Mouse (Mus musculus) midbrain, postnatal 0 days (tissue): ENCODE measurements around the gene Hp1bp3. TPM values are rescaled to one million over a fixed set of nuclear protein-coding genes. Genes with fewer than 3 reads are reported as not detected.

Source experiments
- ATAC-seq: fragments of 200-750 bp; cut with Nextera tagmentation; 2 replicates; pipeline ENCODE4 v1.8.0; 2017; ENCODE audit warnings: moderate number of reproducible peaks, mild to moderate bottlenecking, moderate TSS enrichment, moderate library complexity; ENCODE audit not compliant: low FRiP score
- DNase-seq: peaks from one replicate; pipeline ENCODE4 v3.0.0-alpha.2; 2015; ENCODE audit warnings: low spot score
- H3K27ac ChIP-seq: fragments of 300-500 bp; sonication (generic); 2 replicates; pipeline ENCODE4 v1.5.1; 2014; ENCODE audit warnings: low read depth, mild to moderate bottlenecking, low read length, mixed read lengths
- H3K27me3 ChIP-seq: fragments of 300-500 bp; sonication (generic); 2 replicates; pipeline ENCODE4 v1.6.1; 2014; ENCODE audit warnings: low read length, control low read depth, mixed read lengths; ENCODE audit not compliant: insufficient read depth
- H3K36me3 ChIP-seq: fragments of 300-500 bp; sonication (generic); 2 replicates; pipeline ENCODE4 v1.6.1; 2014; ENCODE audit warnings: low read length, control low read depth, mixed read lengths; ENCODE audit not compliant: insufficient read depth
- H3K4me1 ChIP-seq: fragments of 300-500 bp; sonication (generic); 2 replicates; pipeline ENCODE4 v1.6.1; 2014; ENCODE audit warnings: mild to moderate bottlenecking, control low read depth, antibody characterized with exemption, low read length, mixed read lengths; ENCODE audit not compliant: insufficient read depth
- H3K4me2 ChIP-seq: fragments of 300-500 bp; sonication (generic); 2 replicates; pipeline ENCODE4 v1.6.1; 2014; ENCODE audit warnings: low read depth, mild to moderate bottlenecking, low read length, mixed read lengths; ENCODE audit not compliant: poor library complexity, severe bottlenecking
- H3K4me3 ChIP-seq: fragments of 300-500 bp; sonication (generic); 2 replicates; pipeline ENCODE4 v1.5.1; 2014; ENCODE audit warnings: low read depth, mild to moderate bottlenecking, low read length, moderate library complexity
- H3K9ac ChIP-seq: fragments of 300-500 bp; sonication (generic); replicated peaks from 2 replicates; pipeline ENCODE4 v1.6.1; 2014; ENCODE audit warnings: mild to moderate bottlenecking, low read length, moderate library complexity, mixed read lengths; ENCODE audit not compliant: poor library complexity, severe bottlenecking
- H3K9me3 ChIP-seq: fragments of 300-500 bp; sonication (generic); 2 replicates; pipeline ENCODE4 v1.6.1; 2016; ENCODE audit warnings: low read length, control low read depth
- CTCF ChIP-seq: IDR thresholded peaks from 2 replicates; pipeline ENCODE4 v1.5.1; 2016; ENCODE audit warnings: antibody characterized with exemption, mild to moderate bottlenecking
- WGBS: fragments of 180-500 bp; shearing (Covaris S2); extraction: QIAGEN DNeasy Blood & Tissue Kit; methylation state at CpG from one replicate; pipeline ENCODE4 v1.1.7; 2014; 5-methylcytosine and 5-hydroxymethylcytosine counted together
- polyA plus RNA-seq: library from polyadenylated mRNA; unstranded; fragments of >200 nt; fragmentation: Nextera tagmentation; extraction: Ambion mirVana; gene quantifications from 2 replicates; pipeline ENCODE4 v1.2.1, GENCODE M21; 2015
- total RNA-seq: library from RNA; depleted of rRNA; stranded (reverse); fragments of >200 nt; gene quantifications from 2 replicates; pipeline ENCODE4 v1.2.3, GENCODE M21; 2014

Hp1bp3 gene
- total and polyA plus RNA-seq, 2 experiments from 2014 or later, result 165 to 200 TPM

DNA sequence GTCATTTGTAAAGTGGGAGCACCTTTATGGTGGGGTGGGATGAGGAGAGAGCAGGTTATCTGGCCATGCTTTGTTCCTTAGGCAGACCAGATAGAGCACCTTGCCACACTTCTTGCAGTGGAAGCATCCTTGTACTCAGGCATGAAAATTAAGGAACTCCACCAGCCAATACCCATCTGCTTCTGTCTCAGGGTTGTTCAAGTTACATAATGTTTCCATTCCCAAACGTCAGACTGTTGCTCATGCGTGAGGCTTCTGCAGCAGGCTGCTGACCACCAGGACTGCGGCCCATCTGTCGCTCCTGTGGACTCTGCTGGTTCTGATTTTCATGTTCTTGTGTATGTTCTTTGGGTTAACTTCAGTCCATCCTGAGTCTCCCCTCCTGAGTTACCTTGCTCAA is 35.4 kb upstream of the Hp1bp3 start:
- peaks cover 78% of the 10 kb centered on the region for H3K36me3 ChIP-seq
- H3K27me3 ChIP-seq, result no peaks in the 10 kb centered on the region
- no peak overlapping the region for H3K9ac ChIP-seq
- ATAC-seq (no peak), DNase-seq (no peak)
- no peak overlapping the region for H3K4me2 ChIP-seq
- no peaks in the 10 kb centered on the region for H3K4me1 ChIP-seq
- H3K9me3 ChIP-seq, result no peaks in the 10 kb centered on the region
- H3K27ac ChIP-seq, result no peak overlapping the region
- 94% methylated on average over 4 of the region's 4 CpGs for WGBS
- no peak for TF ChIP-seq CTCF
- H3K4me3 ChIP-seq, result no peak overlapping the region

GRCm38 (mm10) chr4:138184056-138184455 is 32.0 kb upstream of the Hp1bp3 start:
- H3K36me3 ChIP-seq, result peaks cover 66% of the 10 kb centered on the region
- no peaks in the 10 kb centered on the region for H3K27me3 ChIP-seq
- H3K4me1 ChIP-seq, result no peaks in the 10 kb centered on the region
- 92% methylated on average over 5 of the region's 5 CpGs for WGBS
- no peak overlapping the region for H3K4me3 ChIP-seq
- no peak for DNase-seq
- H3K27ac ChIP-seq, result no peak overlapping the region
- H3K9ac ChIP-seq, result no peak overlapping the region
- H3K9me3 ChIP-seq, result no peaks in the 10 kb centered on the region
- H3K4me2 ChIP-seq, result no peak overlapping the region
- no peak for TF ChIP-seq CTCF
- no peak for ATAC-seq

DNA sequence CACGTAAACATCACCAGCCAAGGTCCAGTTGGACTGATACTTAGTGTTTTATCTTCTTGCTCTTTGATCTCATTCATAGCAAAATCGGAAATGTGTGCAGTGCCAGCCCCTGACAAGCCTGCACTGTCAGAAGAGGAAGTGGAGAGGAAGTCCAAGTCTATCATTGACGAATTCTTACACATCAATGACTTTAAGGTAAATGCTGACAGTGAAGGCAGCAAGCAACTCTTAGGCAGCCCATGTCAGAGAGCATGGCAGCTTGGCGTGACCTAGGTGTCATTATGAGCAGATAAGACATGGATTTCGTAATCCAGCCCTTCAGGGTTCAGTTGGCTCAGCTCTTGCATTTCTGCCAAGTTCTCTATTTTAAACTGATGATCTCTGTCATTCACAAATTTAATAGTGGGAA is 31.5 kb upstream of the Hp1bp3 start:
- Histone ChIP-seq H3K27ac (no peak overlapping the region), H3K36me3 (peaks cover 69% of the 10 kb centered on the region), H3K4me3 (no peak overlapping the region), H3K9ac (no peak overlapping the region), H3K4me2 (no peak overlapping the region), H3K27me3 (no peaks in the 10 kb centered on the region), H3K4me1 (no peaks in the 10 kb centered on the region), H3K9me3 (no peaks in the 10 kb centered on the region)
- ATAC-seq (no peak), DNase-seq (no peak)
- TF ChIP-seq CTCF, result no peak
- 88% methylated on average over 5 of the region's 5 CpGs for WGBS

DNA sequence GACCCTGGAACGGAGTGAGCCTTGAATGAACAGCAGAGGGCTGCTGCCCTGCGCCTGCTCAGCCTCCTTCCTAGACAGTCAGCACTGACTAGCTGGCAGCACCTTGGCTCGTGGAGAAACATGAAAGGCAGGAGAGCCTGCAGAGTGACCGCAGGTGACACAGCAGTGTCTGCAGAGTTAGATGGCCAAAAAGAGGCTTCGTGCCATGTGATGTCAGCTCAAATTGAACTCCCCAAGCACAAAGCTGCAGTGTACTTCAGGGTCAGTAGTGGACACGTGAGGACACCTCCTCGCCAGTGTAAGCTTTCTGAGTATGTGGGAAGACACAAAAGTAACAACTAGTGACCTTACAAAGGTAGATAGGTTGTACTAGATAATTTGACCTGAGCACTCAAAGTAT is 30.1 kb upstream of the Hp1bp3 start:
- H3K27me3 ChIP-seq, result no peaks in the 10 kb centered on the region
- no peak overlapping the region for H3K27ac ChIP-seq
- no peaks in the 10 kb centered on the region for H3K4me1 ChIP-seq
- no peak overlapping the region for H3K4me2 ChIP-seq
- no peak for ATAC-seq
- TF ChIP-seq CTCF, result no peak
- H3K4me3 ChIP-seq, result no peak overlapping the region
- DNase-seq, result no peak
- peaks cover 64% of the 10 kb centered on the region for H3K36me3 ChIP-seq
- no peak overlapping the region for H3K9ac ChIP-seq
- WGBS, result 94% methylated on average over 7 of the region's 7 CpGs
- H3K9me3 ChIP-seq, result no peaks in the 10 kb centered on the region

DNA sequence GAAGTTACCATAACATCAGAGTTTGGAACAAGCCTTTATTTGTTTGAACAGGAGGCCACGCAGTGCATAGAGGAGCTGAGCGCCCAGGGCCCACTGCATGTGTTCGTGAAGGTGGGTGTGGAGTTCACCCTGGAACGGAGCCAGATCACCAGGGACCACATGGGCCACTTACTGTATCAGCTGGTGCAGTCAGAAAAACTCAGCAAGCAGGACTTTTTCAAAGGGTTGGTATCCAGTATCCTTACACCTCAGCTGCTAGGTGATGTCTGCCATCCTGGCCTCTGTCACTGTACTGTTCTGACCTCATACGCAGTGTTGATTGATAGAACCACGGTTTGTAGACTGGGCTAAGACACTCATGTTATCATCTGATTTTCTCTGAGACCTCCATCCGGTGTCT is 28.1 kb upstream of the Hp1bp3 start:
- Histone ChIP-seq H3K27me3 (no peaks in the 10 kb centered on the region), H3K4me2 (no peak overlapping the region), H3K9me3 (no peaks in the 10 kb centered on the region), H3K36me3 (peaks cover 67% of the 10 kb centered on the region), H3K4me1 (no peaks in the 10 kb centered on the region), H3K27ac (no peak overlapping the region), H3K9ac (no peak overlapping the region), H3K4me3 (no peak overlapping the region)
- TF ChIP-seq CTCF, result no peak
- ATAC-seq (no peak), DNase-seq (no peak)
- 89% methylated on average over 7 of the region's 7 CpGs for WGBS

GRCm38 (mm10) chr4:138192561-138192960 is 23.5 kb upstream of the Hp1bp3 start:
- H3K27ac ChIP-seq, result no peak overlapping the region
- no peaks in the 10 kb centered on the region for H3K9me3 ChIP-seq
- H3K36me3 ChIP-seq, result peaks cover 78% of the 10 kb centered on the region
- H3K4me3 ChIP-seq, result no peak overlapping the region
- no peaks in the 10 kb centered on the region for H3K27me3 ChIP-seq
- ATAC-seq (no peak), DNase-seq (no peak)
- WGBS, result 89% methylated on average over 5 of the region's 5 CpGs
- TF ChIP-seq CTCF, result no peak
- H3K4me2 ChIP-seq, result no peak overlapping the region
- no peaks in the 10 kb centered on the region for H3K4me1 ChIP-seq
- H3K9ac ChIP-seq, result no peak overlapping the region

- Histone ChIP-seq H3K4me3 (no peak overlapping the region), H3K36me3 (peaks cover 66% of the 10 kb centered on the region), H3K4me2 (no peak overlapping the region), H3K4me1 (no peaks in the 10 kb centered on the region), H3K27me3 (no peaks in the 10 kb centered on the region), H3K27ac (no peak overlapping the region), H3K9ac (no peak overlapping the region), H3K9me3 (no peaks in the 10 kb centered on the region)
- DNase-seq (no peak), ATAC-seq (no peak)
- no peak for TF ChIP-seq CTCF
- WGBS, result 95% methylated on average over 3 of the region's 3 CpGs
These were observed 15.3 kb upstream of the Hp1bp3 start for GRCm38 (mm10) chr4:138200769-138201168.
